Mouse (Mus musculus): ENCODE measurements around the gene Gpr137b.
"Not testable (repeated sequence)": the region's sequence is repeated elsewhere in the genome, so short reads cannot be mapped to it uniquely, and the experiment has no call there.

DNA sequence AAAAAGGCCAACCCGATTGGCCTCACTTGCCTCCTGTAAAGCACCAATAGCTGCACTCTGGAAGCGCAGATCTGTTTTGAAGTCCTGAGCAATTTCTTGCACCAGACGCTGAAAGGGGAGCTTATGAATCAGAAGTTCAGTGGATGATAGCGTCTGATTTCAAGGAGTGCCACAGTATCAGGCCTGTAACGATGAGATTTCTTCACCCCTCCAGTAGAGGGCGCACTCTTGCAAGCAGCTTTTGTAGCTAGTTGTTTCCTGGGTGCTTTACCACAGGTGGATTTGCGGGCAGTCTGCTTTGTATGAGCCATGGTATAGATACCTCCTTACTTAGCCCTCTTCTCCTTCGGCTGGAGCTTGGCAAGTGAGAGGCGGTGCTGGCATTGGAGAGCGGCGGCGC, 25.0 kb upstream of the Gpr137b start:
- not testable (repeated sequence) for TF ChIP-seq CTCF, POLR2A (IDR thresholded peaks at IDR 0.05; ENCODE audit: insufficient read depth, low read depth, low read length)

Measured in olfactory bulb, adult 2 months (tissue).